Mouse (Mus musculus) erythroblast, adult 5-6 weeks (primary cell): Measurements from ENCODE around the gene Olfr1002. TPM values are rescaled to one million over a fixed set of nuclear protein-coding genes. Genes with fewer than 3 reads are reported as not detected.
"Not testable (repeated sequence)": the region's sequence is repeated elsewhere in the genome, so short reads cannot be mapped to it uniquely, and the experiment has no call there.

Experiments used
- ATAC-seq: replicated peaks from 2 replicates; pipeline ENCODE4 v1.8.0; 2016; ENCODE audit warnings: moderate number of reproducible peaks, mild to moderate bottlenecking, moderate TSS enrichment, inconsistent platforms; ENCODE audit not compliant: poor library complexity, low FRiP score, severe bottlenecking
- total RNA-seq, 2 experiments: library from RNA; stranded (forward) in 1 of 2; stranded (reverse) in 1 of 2; fragments of 150-400 nt in 1 of 2; fragments of 200-764, 138-1000 nt in 1 of 2; gene quantifications; 2 replicates each; pipeline versions ENCODE4 v1.2.3 to v1.2.4; 2015 to 2017; ENCODE audit warnings: low replicate concordance in 2 of 2

Olfr1002 gene
- total RNA-seq (2015; ENCODE audit: low replicate concordance), result not detected in 2 replicates
- not detected in 2 replicates for total RNA-seq (2017; ENCODE audit: low replicate concordance)

DNA sequence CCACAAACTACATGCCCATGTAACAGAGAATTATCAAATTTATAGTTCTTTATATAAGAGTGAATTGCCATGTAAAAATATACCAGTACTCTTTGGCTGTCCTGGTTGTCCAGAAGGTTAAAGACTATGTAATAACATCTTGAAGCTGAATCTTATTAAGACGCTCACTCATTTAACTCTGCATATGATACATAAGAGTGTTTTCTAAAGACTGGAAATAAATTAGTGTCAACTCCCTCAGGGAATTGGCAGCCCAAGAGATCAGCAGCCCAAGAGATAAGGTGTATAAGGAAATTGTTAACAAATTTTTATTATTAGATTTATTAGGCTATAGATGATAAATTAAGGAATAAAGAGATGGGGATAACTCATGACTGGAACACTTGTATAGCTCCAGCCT is at the start of gene Olfr1002:
Gene Olfr1002 (minus strand): TSS at position 101 of the 400 bp plus-strand sequence.
- no peak for ATAC-seq

DNA sequence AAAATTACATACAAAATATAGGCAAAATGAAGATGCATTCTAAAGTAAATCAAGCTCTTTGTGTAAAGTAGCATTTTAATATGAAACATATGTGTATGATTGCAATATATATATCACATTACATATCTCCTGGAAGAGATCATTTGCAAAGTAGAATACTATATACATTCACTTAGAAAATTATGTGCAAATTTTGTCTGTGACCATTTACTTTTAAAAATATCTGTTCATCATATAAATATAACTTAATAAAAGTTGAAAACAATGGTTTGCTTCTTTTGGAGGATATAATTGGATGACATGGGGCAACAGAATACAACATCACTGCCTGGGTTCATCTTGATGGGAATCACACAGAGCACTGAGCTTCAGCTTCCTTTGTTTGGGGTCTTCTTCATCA is 38.6 kb upstream of the Olfr1002 start, which contains the start of gene Olfr1008:
Gene Olfr1008 (plus strand): TSS at position 301 of the 400 bp plus-strand sequence.
- no peak for ATAC-seq

DNA sequence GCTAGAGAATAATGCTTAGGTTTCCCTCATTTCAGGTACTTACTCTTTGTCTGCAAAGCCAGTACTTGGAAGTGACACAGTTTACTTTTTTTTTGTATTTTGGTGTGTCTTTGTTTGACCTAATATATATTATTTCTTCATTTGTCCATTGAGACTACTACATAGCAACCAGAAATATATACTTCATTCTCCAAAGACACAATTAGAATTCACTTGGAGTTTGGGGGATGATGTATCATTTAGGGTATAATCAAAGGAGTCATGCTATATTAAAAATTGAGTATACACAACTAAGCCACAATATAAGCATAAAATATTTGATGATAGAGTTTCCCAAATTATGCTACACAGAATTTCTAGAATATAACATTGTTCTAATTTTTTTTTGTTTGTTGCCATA is 28.2 kb upstream of the Olfr1002 start, which contains the start of gene Olfr1006:
Gene Olfr1006 (minus strand): TSS at position 101 of the 400 bp plus-strand sequence.
- no peak for ATAC-seq

DNA sequence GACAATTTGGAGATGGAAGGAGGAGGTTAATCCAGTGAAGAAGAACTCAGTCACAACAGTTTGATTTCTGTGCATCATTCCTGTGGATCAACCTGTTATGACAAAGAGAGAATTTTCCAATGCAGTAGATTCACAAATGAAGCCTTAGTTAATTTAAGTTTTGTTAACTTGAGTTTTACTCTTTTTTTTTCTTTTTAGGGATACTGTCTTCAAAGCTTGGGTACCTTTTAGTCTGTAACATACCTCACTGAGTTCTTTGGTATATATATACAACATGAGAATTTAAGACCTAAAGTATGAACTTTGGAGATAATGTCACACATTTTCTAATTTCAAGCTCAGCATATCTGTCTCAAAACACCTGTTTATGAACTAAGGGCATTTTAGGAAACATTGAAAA is 13.9 kb upstream of the Olfr1002 start, which contains the start of gene Olfr154:
Gene Olfr154 (minus strand): TSS at position 101 of the 400 bp plus-strand sequence.
- not testable (repeated sequence) for ATAC-seq

DNA sequence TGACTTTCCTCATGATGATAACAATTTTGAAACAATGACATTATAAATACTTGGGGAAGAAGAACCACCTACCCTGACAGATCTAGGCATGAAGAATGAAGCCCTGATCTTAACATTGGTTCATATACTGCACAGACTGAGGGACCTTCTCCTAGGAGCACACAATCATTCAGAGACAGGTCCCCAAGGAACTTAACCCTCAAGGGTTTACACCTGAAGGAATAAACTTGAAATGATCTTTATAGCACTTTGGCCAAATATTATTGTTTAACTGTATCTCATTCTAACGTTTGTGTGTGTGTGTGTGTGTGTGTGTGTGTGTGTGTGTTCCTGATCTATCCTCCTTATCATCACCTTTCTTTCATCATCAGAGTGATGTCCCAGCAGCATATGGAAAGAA is 38.7 kb downstream of the Olfr1002 start, which contains the start of gene Olfr1000:
Gene Olfr1000 (minus strand): TSS at position 101 of the 400 bp plus-strand sequence.
- no peak for ATAC-seq

Other genes starting within 250 kb of the Olfr1002 start
- not detected in 2 replicates for gene Olfr992, start 241.2 kb downstream of the Olfr1002 start, total RNA-seq (2015; ENCODE audit: low replicate concordance)
- gene Olfr992, start 241.2 kb downstream of the Olfr1002 start, total RNA-seq (2017; ENCODE audit: low replicate concordance), result not detected in 2 replicates
- gene Olfr993, start 235.8 kb downstream of the Olfr1002 start, total RNA-seq (2015; ENCODE audit: low replicate concordance), result not detected in 2 replicates
- not detected in 2 replicates for gene Olfr993, start 235.8 kb downstream of the Olfr1002 start, total RNA-seq (2017; ENCODE audit: low replicate concordance)
- not detected in 2 replicates for gene Olfr994, start 214.3 kb downstream of the Olfr1002 start, total RNA-seq (2015; ENCODE audit: low replicate concordance)
- gene Olfr994, start 214.3 kb downstream of the Olfr1002 start, total RNA-seq (2017; ENCODE audit: low replicate concordance), result not detected in 2 replicates
- gene Olfr995, start 207.1 kb downstream of the Olfr1002 start, total RNA-seq (2015; ENCODE audit: low replicate concordance), result not detected in 2 replicates
- 2.5 TPM in 1 of 2 replicates, not detected in the other for gene Olfr995, start 207.1 kb downstream of the Olfr1002 start, total RNA-seq (2017; ENCODE audit: low replicate concordance)
- gene 4833423E24Rik, start 131.7 kb downstream of the Olfr1002 start, total RNA-seq (2015; ENCODE audit: low replicate concordance), result not detected in 2 replicates
- not detected in 2 replicates for gene 4833423E24Rik, start 131.7 kb downstream of the Olfr1002 start, total RNA-seq (2017; ENCODE audit: low replicate concordance)
- gene Olfr996, start 71.5 kb downstream of the Olfr1002 start, total RNA-seq (2015; ENCODE audit: low replicate concordance), result not detected in 2 replicates
- not detected in 2 replicates for gene Olfr996, start 71.5 kb downstream of the Olfr1002 start, total RNA-seq (2017; ENCODE audit: low replicate concordance)
- gene Olfr998, start 61.8 kb downstream of the Olfr1002 start, total RNA-seq (2015; ENCODE audit: low replicate concordance), result not detected in 2 replicates
- gene Olfr998, start 61.8 kb downstream of the Olfr1002 start, total RNA-seq (2017; ENCODE audit: low replicate concordance), result not detected in 2 replicates
- gene Olfr1000, start 38.8 kb downstream of the Olfr1002 start, total RNA-seq (2015; ENCODE audit: low replicate concordance), result not detected in 2 replicates
- not detected in 2 replicates for gene Olfr1000, start 38.8 kb downstream of the Olfr1002 start, total RNA-seq (2017; ENCODE audit: low replicate concordance)
- not detected in 2 replicates for gene Olfr154, start 13.8 kb upstream of the Olfr1002 start, total RNA-seq (2015; ENCODE audit: low replicate concordance)
- not detected in 2 replicates for gene Olfr154, start 13.8 kb upstream of the Olfr1002 start, total RNA-seq (2017; ENCODE audit: low replicate concordance)
- gene Olfr1006, start 28.1 kb upstream of the Olfr1002 start, total RNA-seq (2015; ENCODE audit: low replicate concordance), result not detected in 2 replicates
- not detected in 2 replicates for gene Olfr1006, start 28.1 kb upstream of the Olfr1002 start, total RNA-seq (2017; ENCODE audit: low replicate concordance)
- not detected in 2 replicates for gene Olfr1008, start 38.7 kb upstream of the Olfr1002 start, total RNA-seq (2015; ENCODE audit: low replicate concordance)
- not detected in 2 replicates for gene Olfr1008, start 38.7 kb upstream of the Olfr1002 start, total RNA-seq (2017; ENCODE audit: low replicate concordance)
- not detected in 2 replicates for gene Olfr1009, start 64.7 kb upstream of the Olfr1002 start, total RNA-seq (2015; ENCODE audit: low replicate concordance)
- gene Olfr1009, start 64.7 kb upstream of the Olfr1002 start, total RNA-seq (2017; ENCODE audit: low replicate concordance), result not detected in 2 replicates
- gene Olfr1012, start 112.1 kb upstream of the Olfr1002 start, total RNA-seq (2015; ENCODE audit: low replicate concordance), result not detected in 2 replicates
- gene Olfr1012, start 112.1 kb upstream of the Olfr1002 start, total RNA-seq (2017; ENCODE audit: low replicate concordance), result not detected in 2 replicates
- gene Olfr1013, start 116.4 kb upstream of the Olfr1002 start, total RNA-seq (2015; ENCODE audit: low replicate concordance), result not detected in 2 replicates
- gene Olfr1013, start 116.4 kb upstream of the Olfr1002 start, total RNA-seq (2017; ENCODE audit: low replicate concordance), result not detected in 2 replicates
- gene Olfr1014, start 122.0 kb upstream of the Olfr1002 start, total RNA-seq (2015; ENCODE audit: low replicate concordance), result not detected in 2 replicates
- gene Olfr1014, start 122.0 kb upstream of the Olfr1002 start, total RNA-seq (2017; ENCODE audit: low replicate concordance), result not detected in 2 replicates
- not detected in 2 replicates for gene Olfr1015, start 131.3 kb upstream of the Olfr1002 start, total RNA-seq (2015; ENCODE audit: low replicate concordance)
- gene Olfr1015, start 131.3 kb upstream of the Olfr1002 start, total RNA-seq (2017; ENCODE audit: low replicate concordance), result 1.1 TPM in 1 of 2 replicates, not detected in the other
- gene Olfr1016, start 151.8 kb upstream of the Olfr1002 start, total RNA-seq (2015; ENCODE audit: low replicate concordance), result not detected in 2 replicates
- 1.4 TPM in 1 of 2 replicates, not detected in the other for gene Olfr1016, start 151.8 kb upstream of the Olfr1002 start, total RNA-seq (2017; ENCODE audit: low replicate concordance)
- gene Olfr1018, start 167.8 kb upstream of the Olfr1002 start, total RNA-seq (2015; ENCODE audit: low replicate concordance), result not detected in 2 replicates
- gene Olfr1018, start 167.8 kb upstream of the Olfr1002 start, total RNA-seq (2017; ENCODE audit: low replicate concordance), result not detected in 2 replicates
- gene Olfr1019, start 194.8 kb upstream of the Olfr1002 start, total RNA-seq (2015; ENCODE audit: low replicate concordance), result not detected in 2 replicates
- not detected in 2 replicates for gene Olfr1019, start 194.8 kb upstream of the Olfr1002 start, total RNA-seq (2017; ENCODE audit: low replicate concordance)
- not detected in 2 replicates for gene Olfr1020, start 196.3 kb upstream of the Olfr1002 start, total RNA-seq (2015; ENCODE audit: low replicate concordance)
- gene Olfr1020, start 196.3 kb upstream of the Olfr1002 start, total RNA-seq (2017; ENCODE audit: low replicate concordance), result not detected in 2 replicates
- not detected in 2 replicates for gene Olfr1022, start 217.9 kb upstream of the Olfr1002 start, total RNA-seq (2015; ENCODE audit: low replicate concordance)
- not detected in 2 replicates for gene Olfr1022, start 217.9 kb upstream of the Olfr1002 start, total RNA-seq (2017; ENCODE audit: low replicate concordance)
- gene Olfr1023, start 234.9 kb upstream of the Olfr1002 start, total RNA-seq (2015; ENCODE audit: low replicate concordance), result not detected in 2 replicates
- gene Olfr1023, start 234.9 kb upstream of the Olfr1002 start, total RNA-seq (2017; ENCODE audit: low replicate concordance), result not detected in 2 replicates